Mouse (Mus musculus): ENCODE results near the gene Smyd2. TPM values are rescaled to one million over a fixed set of nuclear protein-coding genes. Genes with fewer than 3 reads are reported as not detected.

The Smyd2 gene
- total and polyA plus RNA-seq, 3 experiments, result 81.5 to 117 (median 99.2) TPM

DNA sequence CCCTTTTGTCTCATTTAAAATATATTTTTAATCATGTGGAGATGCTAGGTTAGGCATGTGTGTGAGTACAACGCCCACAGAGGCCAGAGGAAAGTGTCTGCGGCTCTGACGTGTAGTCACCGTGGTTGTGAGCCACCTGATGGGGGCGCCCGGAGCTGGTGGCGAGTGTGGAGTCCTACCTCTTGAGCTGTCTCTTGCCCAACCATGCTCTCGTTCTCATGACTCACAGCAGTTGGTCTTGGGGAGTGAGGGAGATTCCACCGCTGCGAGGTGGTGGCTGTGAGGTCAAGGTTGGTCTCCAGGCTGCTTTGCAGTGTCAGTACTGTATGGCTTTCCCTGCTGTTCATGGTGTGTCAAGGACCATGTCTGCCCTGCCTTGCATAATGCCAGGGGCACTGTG is 54.1 kb downstream of the Smyd2 start:
- intact Hi-C loops (cut with DNase I), result loop anchor here (5.0 kb wide), 2 partner anchors 51 to 141 kb away; partner anchors contain the start of gene Ptpn14
- Histone ChIP-seq H3K4me3 (no peak overlapping the region), H3K27ac (peak overlapping the region; percentile 79), H3K4me1 (ENCODE audit: control insufficient read depth, insufficient read depth, low read length) (peaks cover 11% of the 10 kb centered on the region), H3K79me2 (replicated peaks; ENCODE audit: control insufficient read depth, insufficient read depth, low read length) (no peaks in the 10 kb centered on the region), H3K36me3 (ENCODE audit: control insufficient read depth, insufficient read depth, low read length) (no peaks in the 10 kb centered on the region), H3K27me3 (ENCODE audit: control insufficient read depth, insufficient read depth, low read length) (no peaks in the 10 kb centered on the region), H3K9ac (ENCODE audit: low read depth, low read length) (peak overlapping the region; percentile 7; the same call in 1 of the 2 replicates)
- no peak for TF ChIP-seq EP300 (IDR thresholded peaks at IDR 0.05; ENCODE audit: insufficient read depth, low read depth, low read length)
- TF ChIP-seq CTCF (IDR thresholded peaks at IDR 0.05), result peak; percentile 42
- WGBS, result 54% methylated on average over 10 of the region's 10 CpGs
- no peak for DNase-seq

DNA sequence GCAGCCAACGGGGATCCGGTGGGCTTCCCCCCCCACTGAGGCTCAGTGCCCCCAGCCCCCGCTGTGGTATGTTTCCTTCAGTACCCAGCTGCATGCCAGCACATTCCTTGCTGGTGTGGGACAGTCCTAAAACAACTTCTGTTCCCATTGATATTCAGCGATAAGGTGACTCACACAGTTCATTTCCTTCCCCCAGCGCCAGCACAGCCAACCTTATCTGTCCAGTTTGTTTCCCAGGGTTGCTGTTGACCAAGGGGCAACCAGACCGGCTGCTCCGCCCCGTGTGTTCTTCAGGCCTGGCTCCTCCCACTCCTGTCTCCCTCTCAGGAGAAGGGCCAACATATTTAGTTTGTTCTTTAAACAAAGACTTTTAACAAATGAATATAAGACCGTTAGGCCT is 54.7 kb downstream of the Smyd2 start:
- TF ChIP-seq EP300 (IDR thresholded peaks at IDR 0.05; ENCODE audit: insufficient read depth, low read depth, low read length) (peak; percentile 76), POLR2A (IDR thresholded peaks at IDR 0.05; ENCODE audit: insufficient read depth, low read depth, low read length) (no peak), CTCF (IDR thresholded peaks at IDR 0.05) (no peak)
- peak; percentile 58 to 80 for DNase-seq
- intact Hi-C loops (cut with DNase I), result loop anchor here (5.0 kb wide), 2 partner anchors 50 to 140 kb away; partner anchors contain the start of gene Ptpn14
- H3K4me3 ChIP-seq, result peak overlapping the region; percentile 7
- H3K9ac ChIP-seq (ENCODE audit: low read depth, low read length), result peak overlapping the region; percentile 25
- H3K36me3 ChIP-seq (ENCODE audit: control insufficient read depth, insufficient read depth, low read length), result no peaks in the 10 kb centered on the region
- H3K79me2 ChIP-seq (replicated peaks; ENCODE audit: control insufficient read depth, insufficient read depth, low read length), result no peaks in the 10 kb centered on the region
- H3K4me1 ChIP-seq (ENCODE audit: control insufficient read depth, insufficient read depth, low read length), result peaks cover 11% of the 10 kb centered on the region
- no peaks in the 10 kb centered on the region for H3K27me3 ChIP-seq (ENCODE audit: control insufficient read depth, insufficient read depth, low read length)
- peak overlapping the region; percentile 79 for H3K27ac ChIP-seq
- 5% methylated on average over 9 of the region's 9 CpGs for WGBS

DNA sequence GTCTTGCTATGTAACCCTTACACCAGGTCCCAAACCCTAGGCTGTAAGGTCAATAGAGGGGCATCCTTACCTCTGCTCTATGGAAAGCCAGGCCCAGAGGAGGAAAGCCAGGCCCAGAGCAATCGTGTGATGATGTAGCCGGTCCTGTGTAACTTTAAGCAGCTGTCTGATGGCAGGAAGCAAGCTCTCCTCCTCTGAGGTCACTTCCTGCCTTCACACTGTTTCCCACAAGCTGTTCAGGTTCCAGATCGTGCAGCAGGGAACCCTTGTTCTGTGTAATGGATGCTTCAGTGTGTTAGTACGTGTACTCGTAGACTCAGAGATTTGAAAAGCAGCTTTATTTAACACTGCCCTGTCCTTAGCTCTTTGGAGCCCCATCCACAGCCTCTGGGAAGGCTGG is 55.1 kb downstream of the Smyd2 start:
- 4% methylated on average over 5 of the region's 5 CpGs for WGBS
- TF ChIP-seq EP300 (IDR thresholded peaks at IDR 0.05; ENCODE audit: insufficient read depth, low read depth, low read length), result no peak
- peak; percentile 55 for TF ChIP-seq POLR2A (IDR thresholded peaks at IDR 0.05; ENCODE audit: insufficient read depth, low read depth, low read length)
- DNase-seq, result peak; percentile 56 to 58
- Histone ChIP-seq H3K9ac (ENCODE audit: low read depth, low read length) (peak overlapping the region; percentile 25), H3K27me3 (ENCODE audit: control insufficient read depth, insufficient read depth, low read length) (no peaks in the 10 kb centered on the region), H3K27ac (peak overlapping the region; percentile 79), H3K4me3 (peak overlapping the region; percentile 7), H3K36me3 (ENCODE audit: control insufficient read depth, insufficient read depth, low read length) (no peaks in the 10 kb centered on the region), H3K4me1 (ENCODE audit: control insufficient read depth, insufficient read depth, low read length) (peaks cover 11% of the 10 kb centered on the region), H3K79me2 (replicated peaks; ENCODE audit: control insufficient read depth, insufficient read depth, low read length) (no peaks in the 10 kb centered on the region)
- intact Hi-C loops (cut with DNase I), result loop anchor here (5.0 kb wide), 2 partner anchors 50 to 140 kb away; partner anchors contain the start of gene Ptpn14

DNA sequence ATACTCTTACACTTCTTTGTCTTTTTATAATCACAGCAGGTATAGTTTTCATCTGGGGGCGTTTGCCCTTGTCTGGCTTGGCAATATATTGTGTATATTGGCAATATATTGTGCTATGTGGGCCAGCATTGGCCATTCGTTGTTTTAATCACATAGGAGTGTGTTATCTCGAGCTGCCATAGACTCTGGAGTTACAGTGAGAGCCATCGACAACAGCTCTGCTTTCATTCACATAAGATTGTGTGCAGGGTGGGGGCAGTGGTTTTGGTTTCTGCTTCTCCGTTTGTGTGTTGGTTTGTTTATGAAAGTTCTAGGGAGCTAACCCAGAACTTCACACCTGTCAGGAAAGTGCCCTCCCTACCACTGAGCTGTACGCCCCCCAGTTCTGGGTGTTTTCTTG is 55.5 kb downstream of the Smyd2 start:
- H3K4me3 ChIP-seq, result no peak overlapping the region; the same call in 1 of the 2 replicates
- H3K27me3 ChIP-seq (ENCODE audit: control insufficient read depth, insufficient read depth, low read length), result no peaks in the 10 kb centered on the region
- peak overlapping the region; percentile 79 for H3K27ac ChIP-seq
- no peak for TF ChIP-seq CTCF (IDR thresholded peaks at IDR 0.05)
- no peak for TF ChIP-seq EP300 (IDR thresholded peaks at IDR 0.05; ENCODE audit: insufficient read depth, low read depth, low read length)
- TF ChIP-seq POLR2A (IDR thresholded peaks at IDR 0.05; ENCODE audit: insufficient read depth, low read depth, low read length), result no peak
- 46% methylated on average over 6 of the region's 6 CpGs for WGBS
- peaks cover 11% of the 10 kb centered on the region for H3K4me1 ChIP-seq (ENCODE audit: control insufficient read depth, insufficient read depth, low read length)
- H3K9ac ChIP-seq (ENCODE audit: low read depth, low read length), result peak overlapping the region; percentile 25
- DNase-seq, result no peak
- intact Hi-C loops (cut with DNase I), result loop anchor here (5.0 kb wide), 2 partner anchors 49 to 139 kb away; partner anchors contain the start of gene Ptpn14
- H3K36me3 ChIP-seq (ENCODE audit: control insufficient read depth, insufficient read depth, low read length), result no peaks in the 10 kb centered on the region
- H3K79me2 ChIP-seq (replicated peaks; ENCODE audit: control insufficient read depth, insufficient read depth, low read length), result no peaks in the 10 kb centered on the region

DNA sequence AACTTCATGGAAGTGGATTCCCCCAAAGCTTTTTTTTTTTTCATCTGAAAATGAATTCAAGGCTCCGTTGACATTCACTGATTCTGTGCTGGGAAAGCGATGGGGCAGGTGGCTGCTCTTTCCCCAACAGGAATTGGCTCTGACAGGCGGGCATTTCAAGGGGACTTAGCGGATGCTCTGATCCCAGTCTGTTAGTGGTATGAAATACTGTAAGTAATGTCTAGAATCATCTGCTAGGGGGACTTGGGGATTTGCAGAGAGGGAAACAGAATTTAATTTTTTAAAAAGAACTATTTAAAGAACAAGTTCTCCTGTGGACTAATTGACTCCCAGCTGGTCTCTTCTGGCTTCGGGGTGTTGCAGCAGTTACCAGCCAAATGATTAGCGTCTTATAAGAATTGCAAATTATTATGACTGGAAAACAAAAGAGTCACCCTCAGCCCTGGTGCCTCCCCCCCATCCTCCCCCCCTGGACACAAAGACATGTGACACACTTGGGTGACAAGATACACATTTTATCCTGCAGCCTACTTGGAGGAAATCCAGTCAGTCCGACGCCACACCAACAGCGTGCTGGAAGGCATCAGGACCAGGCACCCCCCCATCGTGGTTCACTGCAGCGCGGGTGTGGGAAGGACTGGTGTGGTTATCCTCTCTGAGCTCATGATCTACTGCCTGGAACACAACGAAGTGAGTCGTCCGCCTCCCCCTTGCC is 57.2 kb downstream of the Smyd2 start:
- no peaks in the 10 kb centered on the region for H3K36me3 ChIP-seq (ENCODE audit: control insufficient read depth, insufficient read depth, low read length)
- 49% methylated on average over 15 of the region's 15 CpGs for WGBS
- H3K4me3 ChIP-seq, result no peak overlapping the region
- H3K79me2 ChIP-seq (replicated peaks; ENCODE audit: control insufficient read depth, insufficient read depth, low read length), result no peaks in the 10 kb centered on the region
- no peak overlapping the region for H3K27ac ChIP-seq
- no peaks in the 10 kb centered on the region for H3K27me3 ChIP-seq (ENCODE audit: control insufficient read depth, insufficient read depth, low read length)
- intact Hi-C loops (cut with DNase I), result loop anchor here (5.0 kb wide), 3 partner anchors 48 to 163 kb away; partner anchors contain the start of gene Ptpn14
- H3K4me1 ChIP-seq (ENCODE audit: control insufficient read depth, insufficient read depth, low read length), result peaks cover 12% of the 10 kb centered on the region
- TF ChIP-seq EP300 (IDR thresholded peaks at IDR 0.05; ENCODE audit: insufficient read depth, low read depth, low read length) (0 out of 2 replicates have a peak, but pooled peaks have one; percentile 28), POLR2A (IDR thresholded peaks at IDR 0.05; ENCODE audit: insufficient read depth, low read depth, low read length) (no peak)
- DNase-seq, result no peak
- H3K9ac ChIP-seq (ENCODE audit: low read depth, low read length), result no peak overlapping the region

DNA sequence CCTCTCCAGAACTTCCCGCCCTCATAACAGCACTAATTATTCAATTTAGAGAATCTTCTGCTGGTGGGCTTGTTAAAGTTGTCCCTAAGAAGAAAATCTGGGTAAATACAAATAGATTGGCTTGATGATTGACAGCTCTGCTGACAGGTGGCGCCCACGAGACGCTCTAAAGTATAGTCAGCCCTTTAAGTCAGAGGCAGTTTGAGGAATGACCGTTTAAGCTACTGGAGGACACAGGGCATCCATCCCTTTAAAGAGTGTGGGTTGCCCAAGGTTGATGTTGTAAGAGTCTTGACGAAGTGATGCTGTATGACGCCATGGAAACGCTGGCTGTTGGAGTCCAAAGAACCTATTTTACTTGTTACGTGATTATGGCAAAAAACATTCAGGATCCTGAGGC is 57.9 kb downstream of the Smyd2 start:
- TF ChIP-seq EP300 (IDR thresholded peaks at IDR 0.05; ENCODE audit: insufficient read depth, low read depth, low read length) (no peak), POLR2A (IDR thresholded peaks at IDR 0.05; ENCODE audit: insufficient read depth, low read depth, low read length) (no peak), CTCF (IDR thresholded peaks at IDR 0.05) (peak; percentile 25)
- no peak for DNase-seq
- H3K36me3 ChIP-seq (ENCODE audit: control insufficient read depth, insufficient read depth, low read length), result no peaks in the 10 kb centered on the region
- no peak overlapping the region for H3K9ac ChIP-seq (ENCODE audit: low read depth, low read length)
- no peak overlapping the region for H3K4me3 ChIP-seq
- no peaks in the 10 kb centered on the region for H3K79me2 ChIP-seq (replicated peaks; ENCODE audit: control insufficient read depth, insufficient read depth, low read length)
- intact Hi-C loops (cut with DNase I), result loop anchor here (5.0 kb wide), 1 partner anchor 162 kb away; no protein-coding TSS in a partner anchor
- H3K4me1 ChIP-seq (ENCODE audit: control insufficient read depth, insufficient read depth, low read length), result peaks cover 12% of the 10 kb centered on the region
- WGBS, result 72% methylated on average over 9 of the region's 9 CpGs
- H3K27me3 ChIP-seq (ENCODE audit: control insufficient read depth, insufficient read depth, low read length), result no peaks in the 10 kb centered on the region
- no peak overlapping the region for H3K27ac ChIP-seq

Data from heart, adult 2 months (tissue).